Mouse (Mus musculus): ENCODE results near the gene Mapkap1.

GRCm38 (mm10) chr2:34531801-34532298, 125.3 kb downstream of the Mapkap1 start:
- TF ChIP-seq USF2 (conservative IDR thresholded peaks at IDR 0.05; ENCODE audit: low read depth, low read length) = no peak
- TF ChIP-seq ZNF384 (IDR thresholded peaks at IDR 0.05; ENCODE audit: low read depth, low read length) = no peak

Measured in CH12.LX (cell line).